Mouse (Mus musculus) midbrain, postnatal 0 days (tissue): ENCODE measurements around the gene Itgax. TPM values are rescaled to one million over a fixed set of nuclear protein-coding genes. Genes with fewer than 3 reads are reported as not detected.

Experiments used
- ATAC-seq: fragments of 200-750 bp; cut with Nextera tagmentation; 2 replicates; pipeline ENCODE4 v1.8.0; 2017; ENCODE audit warnings: moderate number of reproducible peaks, mild to moderate bottlenecking, moderate TSS enrichment, moderate library complexity; ENCODE audit not compliant: low FRiP score
- DNase-seq: peaks from one replicate; pipeline ENCODE4 v3.0.0-alpha.2; 2015; ENCODE audit warnings: low spot score
- H3K27ac ChIP-seq: fragments of 300-500 bp; sonication (generic); 2 replicates; pipeline ENCODE4 v1.5.1; 2014; ENCODE audit warnings: low read depth, mild to moderate bottlenecking, low read length, mixed read lengths
- H3K27me3 ChIP-seq: fragments of 300-500 bp; sonication (generic); 2 replicates; pipeline ENCODE4 v1.6.1; 2014; ENCODE audit warnings: low read length, control low read depth, mixed read lengths; ENCODE audit not compliant: insufficient read depth
- H3K36me3 ChIP-seq: fragments of 300-500 bp; sonication (generic); 2 replicates; pipeline ENCODE4 v1.6.1; 2014; ENCODE audit warnings: low read length, control low read depth, mixed read lengths; ENCODE audit not compliant: insufficient read depth
- H3K4me1 ChIP-seq: fragments of 300-500 bp; sonication (generic); 2 replicates; pipeline ENCODE4 v1.6.1; 2014; ENCODE audit warnings: mild to moderate bottlenecking, control low read depth, antibody characterized with exemption, low read length, mixed read lengths; ENCODE audit not compliant: insufficient read depth
- H3K4me2 ChIP-seq: fragments of 300-500 bp; sonication (generic); 2 replicates; pipeline ENCODE4 v1.6.1; 2014; ENCODE audit warnings: low read depth, mild to moderate bottlenecking, low read length, mixed read lengths; ENCODE audit not compliant: poor library complexity, severe bottlenecking
- H3K4me3 ChIP-seq: fragments of 300-500 bp; sonication (generic); 2 replicates; pipeline ENCODE4 v1.5.1; 2014; ENCODE audit warnings: low read depth, mild to moderate bottlenecking, low read length, moderate library complexity
- H3K9ac ChIP-seq: fragments of 300-500 bp; sonication (generic); replicated peaks from 2 replicates; pipeline ENCODE4 v1.6.1; 2014; ENCODE audit warnings: mild to moderate bottlenecking, low read length, moderate library complexity, mixed read lengths; ENCODE audit not compliant: poor library complexity, severe bottlenecking
- H3K9me3 ChIP-seq: fragments of 300-500 bp; sonication (generic); 2 replicates; pipeline ENCODE4 v1.6.1; 2016; ENCODE audit warnings: low read length, control low read depth
- CTCF ChIP-seq: IDR thresholded peaks from 2 replicates; pipeline ENCODE4 v1.5.1; 2016; ENCODE audit warnings: antibody characterized with exemption, mild to moderate bottlenecking
- WGBS: fragments of 180-500 bp; shearing (Covaris S2); extraction: QIAGEN DNeasy Blood & Tissue Kit; methylation state at CpG from one replicate; pipeline ENCODE4 v1.1.7; 2014; 5-methylcytosine and 5-hydroxymethylcytosine counted together
- polyA plus RNA-seq: library from polyadenylated mRNA; unstranded; fragments of >200 nt; fragmentation: Nextera tagmentation; extraction: Ambion mirVana; gene quantifications from 2 replicates; pipeline ENCODE4 v1.2.1, GENCODE M21; 2015
- total RNA-seq: library from RNA; depleted of rRNA; stranded (reverse); fragments of >200 nt; gene quantifications from 2 replicates; pipeline ENCODE4 v1.2.3, GENCODE M21; 2014

Itgax gene
- total and polyA plus RNA-seq, 2 experiments from 2014 or later, result not detected

- TF ChIP-seq CTCF, result no peak
- H3K27me3 ChIP-seq, result no peaks in the 10 kb centered on the region
- ATAC-seq (no peak), DNase-seq (no peak)
- no peak overlapping the region for H3K4me3 ChIP-seq
- H3K9me3 ChIP-seq, result no peaks in the 10 kb centered on the region
- no peaks in the 10 kb centered on the region for H3K36me3 ChIP-seq
- 91% methylated on average over 7 of the region's 7 CpGs for WGBS
- no peaks in the 10 kb centered on the region for H3K4me1 ChIP-seq
- no peak overlapping the region for H3K9ac ChIP-seq
- H3K27ac ChIP-seq, result no peak overlapping the region
- H3K4me2 ChIP-seq, result no peak overlapping the region
Observed at GRCm38 (mm10) chr7:128107462-128107861, 21.9 kb upstream of the Itgax start.

- TF ChIP-seq CTCF, result no peak
- no peaks in the 10 kb centered on the region for H3K27me3 ChIP-seq
- 79% methylated on average over 2 of the region's 2 CpGs for WGBS
- no peak overlapping the region for H3K4me2 ChIP-seq
- no peak overlapping the region for H3K9ac ChIP-seq
- H3K36me3 ChIP-seq, result no peaks in the 10 kb centered on the region
- no peak for ATAC-seq
- H3K4me1 ChIP-seq, result no peaks in the 10 kb centered on the region
- H3K9me3 ChIP-seq, result no peaks in the 10 kb centered on the region
- no peak for DNase-seq
- H3K27ac ChIP-seq, result no peak overlapping the region
- no peak overlapping the region for H3K4me3 ChIP-seq
Observed at GRCm38 (mm10) chr7:128110314-128110713, 19.0 kb upstream of the Itgax start.

GRCm38 (mm10) chr7:128112131-128112530 lies 17.2 kb upstream of the Itgax start:
- Histone ChIP-seq H3K4me1 (no peaks in the 10 kb centered on the region), H3K27me3 (no peaks in the 10 kb centered on the region), H3K4me2 (no peak overlapping the region), H3K36me3 (no peaks in the 10 kb centered on the region), H3K9ac (no peak overlapping the region), H3K9me3 (no peaks in the 10 kb centered on the region), H3K4me3 (no peak overlapping the region), H3K27ac (no peak overlapping the region)
- TF ChIP-seq CTCF, result no peak
- ATAC-seq (no peak), DNase-seq (no peak)
- 91% methylated on average over 11 of the region's 11 CpGs for WGBS

GRCm38 (mm10) chr7:128114371-128115105 lies 14.8 kb upstream of the Itgax start:
- no peak overlapping the region for H3K4me2 ChIP-seq
- no peak for DNase-seq
- no peaks in the 10 kb centered on the region for H3K9me3 ChIP-seq
- H3K4me3 ChIP-seq, result no peak overlapping the region
- no peak overlapping the region for H3K9ac ChIP-seq
- H3K27me3 ChIP-seq, result no peaks in the 10 kb centered on the region
- no peaks in the 10 kb centered on the region for H3K4me1 ChIP-seq
- WGBS, result 97% methylated on average over 11 of the region's 11 CpGs
- no peak for TF ChIP-seq CTCF
- no peaks in the 10 kb centered on the region for H3K36me3 ChIP-seq
- no peak for ATAC-seq
- no peak overlapping the region for H3K27ac ChIP-seq

GRCm38 (mm10) chr7:128115211-128115958 lies 14.0 kb upstream of the Itgax start:
- Histone ChIP-seq H3K27me3 (no peaks in the 10 kb centered on the region), H3K4me2 (no peak overlapping the region), H3K9ac (no peak overlapping the region), H3K4me3 (no peak overlapping the region), H3K36me3 (no peaks in the 10 kb centered on the region), H3K9me3 (no peaks in the 10 kb centered on the region), H3K4me1 (no peaks in the 10 kb centered on the region), H3K27ac (no peak overlapping the region)
- ATAC-seq (no peak), DNase-seq (no peak)
- WGBS, result 82% methylated on average over 5 of the region's 5 CpGs
- TF ChIP-seq CTCF, result no peak

- H3K27ac ChIP-seq, result no peak overlapping the region
- H3K9ac ChIP-seq, result no peak overlapping the region
- ATAC-seq, result no peak
- no peak overlapping the region for H3K4me3 ChIP-seq
- no peak overlapping the region for H3K4me2 ChIP-seq
- no peaks in the 10 kb centered on the region for H3K36me3 ChIP-seq
- H3K9me3 ChIP-seq, result no peaks in the 10 kb centered on the region
- H3K27me3 ChIP-seq, result no peaks in the 10 kb centered on the region
- DNase-seq, result no peak
- TF ChIP-seq CTCF, result no peak
- no peaks in the 10 kb centered on the region for H3K4me1 ChIP-seq
- 94% methylated on average over 5 of the region's 5 CpGs for WGBS
Observed at GRCm38 (mm10) chr7:128116396-128116795, 13.0 kb upstream of the Itgax start.
